Mouse (Mus musculus) lung, embryonic 15.5 days (tissue): ENCODE measurements around the gene H2-DMa. TPM values are rescaled to one million over a fixed set of nuclear protein-coding genes. Genes with fewer than 3 reads are reported as not detected.

ENCODE experiments used
- ATAC-seq: fragments of 200-750 bp; cut with Nextera tagmentation; 2 replicates; pipeline ENCODE4 v1.8.0; 2017; ENCODE audit warnings: moderate number of reproducible peaks, borderline replicate concordance; ENCODE audit not compliant: low FRiP score, low TSS enrichment; ENCODE audit errors: extremely low read depth
- H3K27ac ChIP-seq: fragments of 300-500 bp; sonication (generic); 2 replicates; pipeline ENCODE4 v1.5.1; 2015; ENCODE audit warnings: moderate library complexity, mild to moderate bottlenecking, inconsistent platforms
- H3K27me3 ChIP-seq: fragments of 300-500 bp; sonication (generic); 2 replicates; pipeline ENCODE4 v1.6.1; 2015; ENCODE audit warnings: inconsistent platforms
- H3K36me3 ChIP-seq: fragments of 300-500 bp; sonication (generic); 2 replicates; pipeline ENCODE4 v1.6.1; 2015; ENCODE audit warnings: inconsistent platforms
- H3K4me1 ChIP-seq: fragments of 300-500 bp; sonication (generic); 2 replicates; pipeline ENCODE4 v1.6.1; 2015; ENCODE audit warnings: inconsistent platforms
- H3K4me2 ChIP-seq: fragments of 300-500 bp; sonication (generic); 2 replicates; pipeline ENCODE4 v1.6.1; 2015; ENCODE audit warnings: inconsistent platforms, mild to moderate bottlenecking, moderate library complexity
- H3K4me3 ChIP-seq: fragments of 300-500 bp; sonication (generic); 2 replicates; pipeline ENCODE4 v1.5.1; 2015; ENCODE audit warnings: mild to moderate bottlenecking, inconsistent platforms
- H3K9ac ChIP-seq: fragments of 300-500 bp; sonication (generic); 2 replicates; pipeline ENCODE4 v1.6.1; 2015; ENCODE audit warnings: inconsistent platforms
- H3K9me3 ChIP-seq: fragments of 300-500 bp; sonication (generic); 2 replicates; pipeline ENCODE4 v1.6.1; 2016; ENCODE audit warnings: inconsistent platforms
- WGBS: fragments of 180-500 bp; shearing (Covaris S2); methylation state at CpG from one replicate; pipeline ENCODE4 v1.1.7; 2015; 5-methylcytosine and 5-hydroxymethylcytosine counted together
- polyA plus RNA-seq: library from polyadenylated mRNA; unstranded; fragments of >200 nt; fragmentation: Nextera tagmentation; extraction: Ambion mirVana; gene quantifications from 2 replicates; pipeline ENCODE4 v1.2.1, GENCODE M21; 2015

Gene H2-DMa
- polyA plus RNA-seq, 1 experiment from 2014 or later, result 13.8 TPM

- 0 out of 2 replicates have a peak, but pooled peaks cover 2% of the 10 kb centered on the region for H3K4me1 ChIP-seq
- H3K4me2 ChIP-seq, result no peak overlapping the region
- no peaks in the 10 kb centered on the region for H3K27me3 ChIP-seq
- H3K4me3 ChIP-seq, result no peak overlapping the region
- H3K9me3 ChIP-seq, result no peaks in the 10 kb centered on the region
- no peak overlapping the region for H3K9ac ChIP-seq
- no peak for ATAC-seq
- WGBS, result 77% methylated on average over 7 of the region's 7 CpGs
- H3K36me3 ChIP-seq, result peaks cover 35% of the 10 kb centered on the region
- H3K27ac ChIP-seq, result no peak overlapping the region
These were observed 12.1 kb upstream of the H2-DMa start for GRCm38 (mm10) chr17:34107109-34107867.

- no peak overlapping the region for H3K4me3 ChIP-seq
- H3K9ac ChIP-seq, result no peak overlapping the region
- peaks cover 46% of the 10 kb centered on the region for H3K36me3 ChIP-seq
- H3K27ac ChIP-seq, result no peak overlapping the region
- WGBS, result 75% methylated on average over 5 of the region's 6 CpGs
- no peak overlapping the region for H3K4me2 ChIP-seq
- 0 out of 2 replicates have a peak, but pooled peaks cover 2% of the 10 kb centered on the region for H3K4me1 ChIP-seq
- ATAC-seq, result no peak
- no peaks in the 10 kb centered on the region for H3K27me3 ChIP-seq
- no peaks in the 10 kb centered on the region for H3K9me3 ChIP-seq
These were observed 10.9 kb upstream of the H2-DMa start for GRCm38 (mm10) chr17:34108460-34108859.

- H3K9me3 ChIP-seq, result no peaks in the 10 kb centered on the region
- H3K27me3 ChIP-seq, result no peaks in the 10 kb centered on the region
- peaks cover 2% of the 10 kb centered on the region; the same call in 1 of the 2 replicates for H3K4me1 ChIP-seq
- peaks cover 54% of the 10 kb centered on the region for H3K36me3 ChIP-seq
- H3K27ac ChIP-seq, result peak overlapping the region; percentile 50; the same call in 1 of the 2 replicates
- no peak overlapping the region for H3K9ac ChIP-seq
- 76% methylated on average over 14 of the region's 14 CpGs for WGBS
- H3K4me2 ChIP-seq, result no peak overlapping the region
- no peak for ATAC-seq
- H3K4me3 ChIP-seq, result no peak overlapping the region
These were observed 10.1 kb upstream of the H2-DMa start for GRCm38 (mm10) chr17:34109038-34109805.

- ATAC-seq, result peak; percentile 52
- Histone ChIP-seq H3K9ac (no peak overlapping the region), H3K4me3 (no peak overlapping the region), H3K4me1 (peaks cover 2% of the 10 kb centered on the region; the same call in 1 of the 2 replicates), H3K27me3 (no peaks in the 10 kb centered on the region), H3K36me3 (peaks cover 60% of the 10 kb centered on the region), H3K27ac (peak overlapping the region; percentile 50; the same call in 1 of the 2 replicates), H3K4me2 (no peak overlapping the region), H3K9me3 (no peaks in the 10 kb centered on the region)
- WGBS, result 52% methylated on average over 3 of the region's 3 CpGs
These were observed 9.5 kb upstream of the H2-DMa start for GRCm38 (mm10) chr17:34109806-34110195.

- no peak for ATAC-seq
- peaks cover 65% of the 10 kb centered on the region for H3K36me3 ChIP-seq
- H3K4me3 ChIP-seq, result no peak overlapping the region
- 48% methylated on average over 8 of the region's 8 CpGs for WGBS
- no peaks in the 10 kb centered on the region for H3K27me3 ChIP-seq
- no peaks in the 10 kb centered on the region for H3K9me3 ChIP-seq
- H3K9ac ChIP-seq, result no peak overlapping the region
- H3K4me1 ChIP-seq, result peaks cover 4% of the 10 kb centered on the region
- peak overlapping the region; percentile 50; the same call in 1 of the 2 replicates for H3K27ac ChIP-seq
- no peak overlapping the region for H3K4me2 ChIP-seq
These were observed 9.0 kb upstream of the H2-DMa start for GRCm38 (mm10) chr17:34110309-34110708.

- no peaks in the 10 kb centered on the region for H3K27me3 ChIP-seq
- H3K27ac ChIP-seq, result no peak overlapping the region
- WGBS, result 89% methylated on average over 7 of the region's 7 CpGs
- H3K36me3 ChIP-seq, result peaks cover 91% of the 10 kb centered on the region
- H3K4me3 ChIP-seq, result no peak overlapping the region
- no peak for ATAC-seq
- H3K9ac ChIP-seq, result no peak overlapping the region
- peaks cover 21% of the 10 kb centered on the region for H3K4me1 ChIP-seq
- no peaks in the 10 kb centered on the region for H3K9me3 ChIP-seq
- H3K4me2 ChIP-seq, result no peak overlapping the region
These were observed 5.2 kb upstream of the H2-DMa start for GRCm38 (mm10) chr17:34114114-34114513.

- Histone ChIP-seq H3K4me2 (peak overlapping the region; percentile 82), H3K4me1 (peaks cover 19% of the 10 kb centered on the region), H3K36me3 (peaks cover 64% of the 10 kb centered on the region), H3K9ac (peak overlapping the region; percentile 83), H3K9me3 (no peaks in the 10 kb centered on the region), H3K27me3 (no peaks in the 10 kb centered on the region), H3K27ac (no peak overlapping the region), H3K4me3 (peak overlapping the region; percentile 75)
- no peak for ATAC-seq
- WGBS, result 18% methylated on average over 7 of the region's 7 CpGs
These were observed 2.5 kb upstream of the H2-DMa start for GRCm38 (mm10) chr17:34116736-34117370.

GRCm38 (mm10) chr17:34117421-34118112 is 1.8 kb upstream of the H2-DMa start:
- WGBS, result 0% methylated on average over 5 of the region's 5 CpGs
- no peak for ATAC-seq

GRCm38 (mm10) chr17:34118113-34118872 is 1.0 kb upstream of the H2-DMa start:
- H3K27me3 ChIP-seq, result no peaks in the 10 kb centered on the region
- ATAC-seq, result no peak

More at GRCm38 (mm10) chr17:34117421-34118112, 1.8 kb upstream of the H2-DMa start:
- H3K9ac ChIP-seq, result peak overlapping the region; percentile 83
- H3K4me1 ChIP-seq, result peaks cover 19% of the 10 kb centered on the region
- H3K9me3 ChIP-seq, result no peaks in the 10 kb centered on the region
- H3K36me3 ChIP-seq, result peaks cover 57% of the 10 kb centered on the region
- no peaks in the 10 kb centered on the region for H3K27me3 ChIP-seq
- peak overlapping the region; percentile 82 for H3K4me2 ChIP-seq
- H3K27ac ChIP-seq, result peak overlapping the region; percentile 77; the same call in 1 of the 2 replicates
- peak overlapping the region; percentile 75 for H3K4me3 ChIP-seq

GRCm38 (mm10) chr17:34118873-34119248 is 480 bp upstream of the H2-DMa start:
- Histone ChIP-seq H3K9me3 (no peaks in the 10 kb centered on the region), H3K4me1 (peaks cover 24% of the 10 kb centered on the region), H3K27me3 (no peaks in the 10 kb centered on the region), H3K4me3 (peak overlapping the region; percentile 75), H3K4me2 (peak overlapping the region; percentile 82), H3K36me3 (peaks cover 44% of the 10 kb centered on the region), H3K9ac (peak overlapping the region; percentile 83), H3K27ac (peak overlapping the region; percentile 77)
- ATAC-seq, result no peak
- under 1% methylated on average over 38 of the region's 38 CpGs for WGBS

More at GRCm38 (mm10) chr17:34118113-34118872, 1.0 kb upstream of the H2-DMa start:
- Histone ChIP-seq H3K36me3 (peaks cover 50% of the 10 kb centered on the region), H3K27ac (peak overlapping the region; percentile 77), H3K9me3 (no peaks in the 10 kb centered on the region), H3K9ac (peak overlapping the region; percentile 83), H3K4me2 (peak overlapping the region; percentile 82), H3K4me3 (peak overlapping the region; percentile 75), H3K4me1 (peaks cover 19% of the 10 kb centered on the region)
- WGBS, result under 1% methylated on average over 66 of the region's 67 CpGs
